Mouse (Mus musculus) adrenal gland, postnatal 25 days (tissue): Measurements from ENCODE around the gene S100a3. TPM values are rescaled to one million over a fixed set of nuclear protein-coding genes. Genes with fewer than 3 reads are reported as not detected.

Experiments used
- DNase-seq: peaks from one replicate; pipeline ENCODE4 v3.0.0; 2021; ENCODE audit warnings: mixed read lengths
- total RNA-seq: library from RNA; stranded (reverse); gene quantifications from 2 replicates; pipeline ENCODE4 v1.2.3, GENCODE M21; 2021

Gene S100a3
- total RNA-seq, 1 experiment from 2014 or later = not detected

DNA sequence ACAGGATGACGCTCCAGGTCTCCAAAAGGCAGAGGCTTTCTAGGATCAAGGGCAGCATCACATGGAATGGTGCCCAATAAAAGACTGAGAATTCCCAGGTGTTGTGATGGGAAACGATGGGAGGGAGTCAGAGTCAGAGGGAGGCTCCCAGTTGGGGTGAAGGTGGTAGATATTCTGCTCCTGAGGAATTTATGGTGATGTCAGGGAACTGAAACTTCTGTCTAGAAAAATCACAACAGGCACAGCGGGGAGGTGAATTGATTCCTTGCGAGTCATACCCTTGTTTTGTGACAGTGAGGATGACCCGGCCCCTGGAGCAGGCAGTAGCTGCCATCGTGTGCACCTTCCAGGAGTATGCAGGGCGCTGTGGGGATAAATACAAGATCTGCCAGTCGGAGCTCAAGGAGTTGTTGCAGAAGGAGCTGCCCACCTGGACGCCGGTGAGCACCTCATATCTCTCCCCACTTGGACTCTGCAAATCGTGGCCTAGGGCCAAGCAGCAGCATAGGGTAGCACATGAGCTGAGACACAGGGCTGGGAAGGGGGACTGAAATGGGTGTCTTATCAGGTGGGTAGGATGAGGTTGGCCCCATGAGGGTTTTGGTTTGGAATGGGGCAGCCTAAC lies 41.2 kb downstream of the S100a3 start, which contains the start of gene Gm42674:
Gene Gm42674, plus strand, starts transcription at position 419 of the 625 bp plus-strand sequence.
- no peak for DNase-seq

GRCm38 (mm10) chr3:90603623-90604022 lies 43.2 kb downstream of the S100a3 start, which contains the start of gene S100a4:
Gene S100a4 (plus strand): TSS chr3:90603771.
- no peak for DNase-seq

- peak; percentile 86 for DNase-seq
Measured at GRCm38 (mm10) chr3:90604416-90604815, 44.0 kb downstream of the S100a3 start.

DNA sequence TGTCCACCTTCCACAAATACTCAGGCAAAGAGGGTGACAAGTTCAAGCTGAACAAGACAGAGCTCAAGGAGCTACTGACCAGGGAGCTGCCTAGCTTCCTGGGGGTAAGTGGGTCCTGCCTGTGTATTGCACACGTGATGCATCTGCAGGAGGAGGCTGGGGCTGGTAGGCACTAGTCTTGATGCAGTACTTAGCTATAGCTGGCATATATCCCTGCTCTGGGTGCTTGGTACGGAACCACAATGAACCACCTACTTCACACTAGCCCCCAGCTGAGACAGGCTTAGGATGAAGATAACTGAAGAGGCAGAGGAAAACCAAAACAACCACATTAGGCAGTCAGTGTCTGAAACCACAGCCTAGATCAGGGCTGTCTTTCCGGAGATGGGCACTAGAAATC lies 44.7 kb downstream of the S100a3 start:
- DNase-seq = no peak

DNA sequence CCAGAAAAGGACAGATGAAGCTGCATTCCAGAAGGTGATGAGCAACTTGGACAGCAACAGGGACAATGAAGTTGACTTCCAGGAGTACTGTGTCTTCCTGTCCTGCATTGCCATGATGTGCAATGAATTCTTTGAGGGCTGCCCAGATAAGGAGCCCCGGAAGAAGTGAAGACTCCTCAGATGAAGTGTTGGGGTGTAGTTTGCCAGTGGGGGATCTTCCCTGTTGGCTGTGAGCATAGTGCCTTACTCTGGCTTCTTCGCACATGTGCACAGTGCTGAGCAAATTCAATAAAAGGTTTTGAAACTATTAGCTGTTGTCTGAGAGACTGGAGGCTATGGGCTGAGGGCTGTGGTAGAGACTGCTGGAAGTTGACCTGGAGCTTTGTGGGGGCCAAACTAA lies 45.4 kb downstream of the S100a3 start:
- DNase-seq = no peak

DNA sequence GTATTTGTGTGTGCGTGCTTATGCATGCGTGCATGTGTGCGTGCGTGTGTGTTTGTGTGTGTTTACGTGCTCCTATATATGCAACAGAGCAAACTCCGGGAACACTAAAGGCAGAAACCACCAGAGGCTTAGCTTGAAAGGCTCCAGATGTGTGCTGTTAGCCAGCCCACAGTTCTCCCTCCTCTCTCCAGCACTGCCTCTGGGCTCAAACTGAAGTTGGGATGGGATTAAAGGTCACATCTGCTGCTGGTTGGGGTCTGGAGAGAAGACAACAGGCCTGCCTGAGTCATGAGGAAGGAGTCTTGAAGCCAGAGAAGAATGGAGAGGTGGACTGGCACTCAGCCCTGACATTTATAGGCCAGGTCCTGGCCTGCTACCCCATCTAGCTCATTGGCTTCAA lies 45.8 kb downstream of the S100a3 start:
- no peak for DNase-seq

GRCm38 (mm10) chr3:90607361-90607760 lies 47.0 kb downstream of the S100a3 start:
- no peak for DNase-seq

DNA sequence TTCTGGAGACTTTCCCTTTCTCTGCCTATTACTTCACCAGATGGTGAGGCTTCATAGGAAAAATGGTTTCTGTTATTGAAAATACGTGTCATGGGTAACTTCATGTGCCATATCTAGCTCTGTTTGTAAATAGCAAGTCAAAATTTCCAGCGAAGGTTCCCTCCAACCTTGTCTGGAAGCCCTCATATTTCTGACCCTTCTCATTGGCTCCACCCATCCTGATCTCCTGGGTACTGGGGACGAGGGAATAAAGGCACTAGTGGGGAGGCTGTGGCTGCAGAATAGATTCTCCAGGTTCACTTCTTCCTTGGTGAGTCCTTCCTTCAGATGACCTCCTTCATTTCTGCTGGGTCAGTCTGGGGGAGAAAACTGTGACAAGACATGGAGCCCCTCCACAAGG lies 47.8 kb downstream of the S100a3 start, which contains the start of gene S100a5:
Gene S100a5, plus strand, starts transcription at position 301 of the 400 bp plus-strand sequence.
- no peak for DNase-seq

- no peak for DNase-seq
Measured at GRCm38 (mm10) chr3:90609102-90609501, 48.7 kb downstream of the S100a3 start.

DNA sequence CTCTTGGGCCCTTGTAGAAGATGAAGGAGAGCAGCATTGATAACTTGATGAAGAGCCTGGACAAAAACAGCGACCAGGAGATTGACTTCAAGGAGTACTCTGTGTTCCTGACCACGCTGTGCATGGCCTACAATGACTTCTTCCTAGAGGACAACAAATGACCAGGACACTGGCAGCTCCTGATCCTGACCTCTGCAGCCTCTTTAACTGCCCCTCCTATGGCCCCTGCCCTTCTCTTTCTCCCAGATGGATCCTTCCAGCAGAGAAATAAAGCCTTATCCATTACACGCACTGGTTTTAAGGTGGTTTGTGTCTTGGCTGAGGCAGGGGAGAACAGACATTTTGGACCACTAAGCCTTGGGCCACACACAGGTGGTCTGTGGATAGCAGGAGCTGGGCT lies 51.1 kb downstream of the S100a3 start:
- no peak for DNase-seq

DNA sequence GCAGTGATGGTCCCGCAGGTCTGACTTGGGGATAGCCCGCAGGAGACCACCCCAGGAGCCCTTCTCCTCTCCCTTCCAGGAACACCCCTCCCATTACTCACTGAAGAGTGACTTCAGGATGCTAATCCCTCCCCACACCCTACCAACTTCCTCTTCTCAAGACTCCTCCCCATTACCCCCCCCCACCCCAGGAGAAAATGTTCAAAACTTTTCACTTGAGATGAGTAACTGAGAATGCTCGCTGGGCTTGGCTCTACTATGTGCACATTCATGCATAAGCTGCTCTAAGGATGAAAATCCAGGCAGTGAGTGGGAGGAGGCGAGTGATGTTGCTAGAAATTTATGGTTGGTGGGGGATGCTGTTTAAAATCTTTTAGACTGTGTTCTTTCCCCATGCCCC lies 51.7 kb downstream of the S100a3 start:
- DNase-seq = no peak

DNA sequence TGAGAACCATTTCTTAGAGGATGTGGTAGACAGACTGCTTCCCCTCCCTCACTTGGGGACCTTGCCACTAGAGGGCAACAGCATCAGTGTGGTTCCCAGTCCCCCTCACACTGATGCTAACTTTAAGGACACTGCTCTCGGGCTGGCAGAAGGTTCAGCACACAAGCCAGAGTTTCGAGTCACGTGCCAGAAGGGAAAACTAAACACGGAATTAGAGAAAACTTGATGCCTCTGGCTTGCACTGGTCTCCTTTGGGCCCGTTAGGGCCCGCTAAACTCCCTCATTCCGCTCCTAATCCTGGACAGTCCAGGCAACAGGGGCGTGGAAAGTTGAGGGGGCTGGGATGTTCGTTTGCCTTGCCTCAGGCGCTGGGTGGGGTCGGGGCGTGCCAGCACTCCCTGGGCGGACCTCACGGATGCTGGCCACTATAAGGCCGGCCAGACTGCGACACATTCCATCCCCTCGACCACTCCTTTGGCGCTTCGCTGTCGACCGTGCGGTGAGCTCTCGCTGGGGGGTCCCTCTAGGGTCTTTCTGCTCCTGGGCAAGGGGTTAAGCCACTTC lies 52.4 kb downstream of the S100a3 start, which contains the start of gene S100a6:
Gene S100a6, plus strand, starts transcription at position 155 of the 564 bp plus-strand sequence.
- DNase-seq = peak; percentile 49

- no peak for DNase-seq
Measured at GRCm38 (mm10) chr3:90613461-90614147, 53.2 kb downstream of the S100a3 start.

DNA sequence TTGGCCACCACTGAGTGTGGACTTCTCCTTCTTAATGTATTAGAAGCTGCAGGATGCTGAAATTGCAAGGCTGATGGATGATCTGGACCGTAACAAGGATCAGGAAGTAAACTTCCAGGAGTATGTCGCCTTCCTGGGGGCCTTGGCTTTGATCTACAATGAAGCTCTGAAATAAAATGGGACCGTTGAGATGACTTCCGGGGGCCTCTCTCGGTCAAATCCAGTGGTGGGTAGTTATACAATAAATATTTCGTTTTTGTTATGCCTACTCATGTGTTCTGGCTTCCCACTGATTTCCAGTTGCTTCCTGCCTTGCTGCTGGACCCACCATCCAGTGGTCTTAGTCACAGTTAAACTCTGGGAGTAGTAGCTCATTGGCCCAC lies 53.8 kb downstream of the S100a3 start:
- no peak for DNase-seq

DNA sequence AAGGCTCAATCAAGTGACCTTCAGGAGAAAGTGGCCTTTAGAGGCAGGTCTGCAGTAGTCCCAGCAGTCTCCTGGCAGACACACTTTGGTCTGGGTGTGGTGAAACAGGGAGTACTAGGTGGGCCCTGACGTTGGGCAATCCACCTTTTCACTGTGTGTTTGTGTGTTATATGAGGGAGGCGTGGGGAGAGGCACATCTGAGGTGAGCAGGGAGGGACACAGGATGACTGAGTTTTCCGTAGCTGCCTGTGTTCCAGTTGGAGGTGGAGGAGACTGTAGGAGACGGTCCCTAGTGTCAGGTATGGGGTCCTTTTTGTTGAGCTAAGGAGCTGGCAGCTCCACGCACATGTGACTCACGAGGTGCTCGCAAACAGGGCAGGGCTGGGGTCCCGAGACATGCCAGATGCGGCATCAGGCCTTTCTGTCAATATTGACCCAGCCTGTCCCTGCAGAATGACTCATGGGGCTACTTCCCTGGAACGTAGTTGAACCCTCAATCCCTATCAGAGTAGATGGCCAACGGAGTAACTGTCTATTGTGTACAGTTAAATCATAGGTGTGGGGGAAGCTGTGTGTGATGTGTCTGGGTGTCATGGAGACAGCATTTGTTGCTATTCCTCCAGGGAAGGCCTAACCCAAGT lies 54.4 kb downstream of the S100a3 start:
- no peak for DNase-seq

DNA sequence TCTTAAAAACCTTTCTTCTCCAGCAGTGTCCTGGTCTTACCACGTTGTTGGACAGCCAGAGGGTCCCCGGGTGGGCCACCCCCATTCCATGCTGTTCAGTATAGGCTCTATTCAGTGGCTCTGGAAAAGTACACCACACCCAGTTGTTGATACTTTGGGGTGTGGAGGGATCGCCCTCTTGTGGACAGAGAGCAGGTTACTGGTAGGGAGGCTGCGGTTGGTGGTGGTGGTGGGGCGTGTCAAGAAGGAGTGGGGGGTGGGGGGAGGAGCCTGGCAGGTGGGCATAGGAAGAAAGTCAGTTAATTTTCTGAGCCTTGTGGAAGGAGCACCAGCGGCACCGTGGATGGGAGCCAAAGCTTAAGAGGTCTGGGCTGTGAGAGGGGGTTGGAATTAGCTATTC lies 55.0 kb downstream of the S100a3 start:
- peak; percentile 66 for DNase-seq

DNA sequence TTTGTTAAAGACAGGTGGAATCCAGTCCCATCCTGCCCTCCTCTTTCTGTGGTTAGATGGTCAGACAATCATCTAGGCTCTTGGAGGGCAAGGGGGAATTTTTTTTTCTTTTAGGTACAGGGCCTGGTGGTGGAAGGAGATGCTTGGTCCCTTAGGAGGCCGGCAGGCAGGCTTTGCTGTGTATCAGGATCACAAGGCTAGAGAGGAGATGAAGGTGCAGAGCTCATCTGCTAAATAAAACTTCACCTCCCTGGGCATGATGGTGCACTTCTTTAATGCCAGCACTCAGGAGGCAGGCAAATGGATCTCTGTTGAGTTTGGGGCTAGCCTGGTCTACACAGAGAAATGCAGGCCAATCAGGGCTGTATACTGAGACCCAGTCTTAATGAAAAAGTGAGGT lies 55.5 kb downstream of the S100a3 start:
- no peak for DNase-seq

GRCm38 (mm10) chr3:90617586-90617985 lies 57.2 kb downstream of the S100a3 start:
- DNase-seq = no peak

GRCm38 (mm10) chr3:90621552-90621951 lies 61.2 kb downstream of the S100a3 start:
- no peak for DNase-seq

- peak; percentile 73 for DNase-seq
Measured at GRCm38 (mm10) chr3:90623435-90624071, 63.2 kb downstream of the S100a3 start.

DNA sequence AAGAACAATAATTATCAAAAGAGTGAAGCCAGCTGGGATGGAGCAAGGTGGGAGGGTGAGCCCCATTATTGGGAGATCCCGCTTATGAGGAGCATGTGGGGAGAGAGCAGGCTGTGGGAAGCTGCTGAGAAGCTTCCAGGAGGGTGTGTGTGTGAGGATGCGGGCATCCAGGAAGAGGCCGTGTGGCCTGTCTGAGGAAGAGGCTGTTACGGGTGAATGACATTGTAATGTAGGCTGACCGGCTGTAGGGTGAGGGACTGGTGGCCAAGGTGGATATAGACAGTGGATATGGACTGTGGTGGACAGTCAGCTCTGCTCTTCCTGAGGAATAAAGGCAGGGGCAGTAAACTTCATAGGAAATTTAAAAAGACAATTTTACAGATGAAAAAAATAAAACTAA lies 65.1 kb downstream of the S100a3 start:
- DNase-seq = no peak

DNA sequence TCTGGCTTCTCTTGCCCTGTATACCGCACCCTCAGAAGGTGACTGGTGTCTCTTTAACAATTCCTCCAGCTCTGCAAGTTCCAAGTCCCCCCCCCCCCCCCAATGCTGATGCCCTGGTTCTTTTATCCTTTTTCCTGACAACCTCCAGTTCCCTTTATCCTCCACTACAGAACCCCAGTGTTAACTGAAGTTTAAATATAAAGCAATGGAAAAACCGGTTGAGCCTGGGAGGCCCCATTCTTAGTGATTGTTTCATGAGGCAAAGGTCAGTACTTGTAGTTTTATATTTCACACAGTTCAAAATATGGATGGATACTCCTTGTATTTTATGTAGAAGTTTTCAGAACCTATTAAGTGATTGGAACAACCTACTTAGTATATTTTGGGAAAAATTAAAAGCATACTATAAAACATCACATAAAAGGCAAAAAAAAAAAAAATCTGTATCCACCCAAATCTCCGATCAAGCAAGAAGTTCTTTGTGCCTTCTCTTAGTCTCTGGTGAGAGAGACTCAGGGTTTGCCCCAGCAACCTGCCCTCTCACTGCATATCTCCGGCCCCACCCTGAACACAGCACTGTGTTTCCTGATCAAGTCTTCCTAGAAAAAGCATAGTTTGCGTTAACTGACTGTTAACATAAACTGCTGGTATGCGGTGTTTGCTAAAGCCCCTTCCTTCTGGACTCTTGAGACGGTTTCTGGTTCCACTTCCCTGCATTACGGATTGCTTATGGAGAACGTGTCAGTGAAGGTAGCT lies 66.1 kb downstream of the S100a3 start:
- DNase-seq = no peak
